Mouse (Mus musculus) thymus, adult 18-20 months (tissue): ENCODE data around the gene Gtf2ird2.

Experiments used
- DNase-seq, 2 experiments: peaks; one replicate each; pipeline ENCODE4 v3.0.0; 2022; ENCODE audit warnings: mixed read lengths in 2 of 2

The Gtf2ird2 gene

GRCm38 (mm10) chr5:134236796-134237195 is 53.0 kb downstream of the Gtf2ird2 start:
- DNase-seq: peak; percentile 53 to 83

- DNase-seq: no peak
Observed at GRCm38 (mm10) chr5:134237508-134237907, 53.7 kb downstream of the Gtf2ird2 start.

- no peak for DNase-seq
Observed at GRCm38 (mm10) chr5:134237936-134238760, 54.3 kb downstream of the Gtf2ird2 start.

GRCm38 (mm10) chr5:134241831-134242230 is 58.0 kb downstream of the Gtf2ird2 start:
- DNase-seq: no peak

- DNase-seq: no peak
Observed at GRCm38 (mm10) chr5:134243661-134244436, 60.0 kb downstream of the Gtf2ird2 start.

- no peak for DNase-seq
Observed at GRCm38 (mm10) chr5:134244890-134245289, 61.1 kb downstream of the Gtf2ird2 start.

- DNase-seq: no peak
Observed at GRCm38 (mm10) chr5:134246146-134246545, 62.3 kb downstream of the Gtf2ird2 start.

GRCm38 (mm10) chr5:134248608-134249244 is 64.9 kb downstream of the Gtf2ird2 start:
- DNase-seq: no peak

- DNase-seq: no peak
Observed at GRCm38 (mm10) chr5:134249245-134249649, 65.4 kb downstream of the Gtf2ird2 start.

GRCm38 (mm10) chr5:134250601-134251000 is 66.8 kb downstream of the Gtf2ird2 start:
- DNase-seq: no peak

- no peak for DNase-seq
Observed at GRCm38 (mm10) chr5:134251083-134251482, 67.3 kb downstream of the Gtf2ird2 start.

GRCm38 (mm10) chr5:134253806-134254205 is 70.0 kb downstream of the Gtf2ird2 start:
- no peak for DNase-seq

GRCm38 (mm10) chr5:134255294-134255693 is 71.5 kb downstream of the Gtf2ird2 start:
- DNase-seq: no peak

GRCm38 (mm10) chr5:134257349-134258031 is 73.7 kb downstream of the Gtf2ird2 start:
- DNase-seq: no peak

- no peak for DNase-seq
Observed at GRCm38 (mm10) chr5:134258395-134258794, 74.6 kb downstream of the Gtf2ird2 start.

GRCm38 (mm10) chr5:134258934-134259333 is 75.1 kb downstream of the Gtf2ird2 start:
- no peak for DNase-seq

GRCm38 (mm10) chr5:134260001-134260636 is 76.3 kb downstream of the Gtf2ird2 start:
- no peak for DNase-seq

GRCm38 (mm10) chr5:134265890-134266289 is 82.1 kb downstream of the Gtf2ird2 start:
- no peak for DNase-seq

- peak; percentile 56 to 75 for DNase-seq
Observed at GRCm38 (mm10) chr5:134266404-134266803, 82.6 kb downstream of the Gtf2ird2 start.

GRCm38 (mm10) chr5:134268751-134269150 is 84.9 kb downstream of the Gtf2ird2 start:
- no peak for DNase-seq

GRCm38 (mm10) chr5:134269751-134270150 is 85.9 kb downstream of the Gtf2ird2 start:
- no peak for DNase-seq

- no peak for DNase-seq
Observed at GRCm38 (mm10) chr5:134270566-134270965, 86.7 kb downstream of the Gtf2ird2 start.
